Mouse (Mus musculus): ENCODE data around the gene Ythdc1. TPM values are rescaled to one million over a fixed set of nuclear protein-coding genes. Genes with fewer than 3 reads are reported as not detected.
"Not testable (repeated sequence)": the region's sequence is repeated elsewhere in the genome, so short reads cannot be mapped to it uniquely, and the experiment has no call there.

Gene Ythdc1
- polyA plus RNA-seq, 1 experiment from 2014 or later: 25.9 TPM

DNA sequence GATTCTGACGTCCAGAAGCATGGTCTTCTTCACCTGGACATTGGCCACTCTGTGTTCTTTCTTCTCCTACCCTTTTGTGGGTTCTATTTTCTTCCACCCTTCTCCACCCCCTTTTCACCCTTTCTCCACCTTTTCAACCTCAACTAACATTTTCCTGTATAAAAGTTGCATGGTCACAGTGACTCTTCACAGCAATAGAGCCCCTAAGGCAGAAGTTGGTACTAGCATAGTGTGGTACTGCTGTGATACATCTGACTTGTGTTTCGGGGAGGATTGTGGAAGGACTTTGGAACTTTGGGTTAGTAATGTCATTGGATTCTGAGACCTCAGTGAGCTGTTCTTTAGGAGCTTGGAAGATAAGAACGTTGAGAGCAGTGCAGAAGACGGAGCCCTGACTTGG lies 11.8 kb upstream of the Ythdc1 start:
- Histone ChIP-seq H3K4me1 (ENCODE audit: control insufficient read depth, insufficient read depth, low read length) (no peaks in the 10 kb centered on the region), H3K27me3 (replicated peaks; ENCODE audit: control insufficient read depth, insufficient read depth, low read length) (no peaks in the 10 kb centered on the region), H3K9me3 (ENCODE audit: control insufficient read depth, low read length) (no peaks in the 10 kb centered on the region), H3K4me2 (ENCODE audit: low read depth, low read length) (no peak overlapping the region), H3K27ac (ENCODE audit: low read length) (no peak overlapping the region), H3K9ac (ENCODE audit: low read depth, low read length) (no peak overlapping the region), H3K36me3 (ENCODE audit: control insufficient read depth, insufficient read depth, low read length) (no peaks in the 10 kb centered on the region), H3K4me3 (ENCODE audit: low read length) (no peak overlapping the region)
- 54% methylated on average over 4 of the region's 4 CpGs for WGBS
- no peak for ATAC-seq

GRCm38 (mm10) chr5:86792807-86793206 lies 11.2 kb upstream of the Ythdc1 start:
- 66% methylated on average over 8 of the region's 8 CpGs for WGBS
- H3K4me3 ChIP-seq (ENCODE audit: low read length): no peak overlapping the region

GRCm38 (mm10) chr5:86816795-86817194 lies 12.8 kb downstream of the Ythdc1 start:
- H3K36me3 ChIP-seq (ENCODE audit: control insufficient read depth, insufficient read depth, low read length): peaks cover 2% of the 10 kb centered on the region; the same call in 1 of the 2 replicates
- H3K9ac ChIP-seq (ENCODE audit: low read depth, low read length): no peak overlapping the region
- no peaks in the 10 kb centered on the region for H3K27me3 ChIP-seq (replicated peaks; ENCODE audit: control insufficient read depth, insufficient read depth, low read length)
- H3K9me3 ChIP-seq (ENCODE audit: control insufficient read depth, low read length): no peaks in the 10 kb centered on the region
- 84% methylated on average over 3 of the region's 3 CpGs for WGBS
- H3K4me1 ChIP-seq (ENCODE audit: control insufficient read depth, insufficient read depth, low read length): no peaks in the 10 kb centered on the region
- H3K27ac ChIP-seq (ENCODE audit: low read length): no peak overlapping the region
- no peak overlapping the region for H3K4me3 ChIP-seq (ENCODE audit: low read length)
- ATAC-seq: no peak
- H3K4me2 ChIP-seq (ENCODE audit: low read depth, low read length): no peak overlapping the region

More at GRCm38 (mm10) chr5:86792807-86793206, 11.2 kb upstream of the Ythdc1 start:
- H3K4me1 ChIP-seq (ENCODE audit: control insufficient read depth, insufficient read depth, low read length): no peaks in the 10 kb centered on the region
- no peak for ATAC-seq
- H3K36me3 ChIP-seq (ENCODE audit: control insufficient read depth, insufficient read depth, low read length): no peaks in the 10 kb centered on the region
- no peak overlapping the region for H3K9ac ChIP-seq (ENCODE audit: low read depth, low read length)
- no peaks in the 10 kb centered on the region for H3K27me3 ChIP-seq (replicated peaks; ENCODE audit: control insufficient read depth, insufficient read depth, low read length)
- no peak overlapping the region for H3K27ac ChIP-seq (ENCODE audit: low read length)
- H3K9me3 ChIP-seq (ENCODE audit: control insufficient read depth, low read length): no peaks in the 10 kb centered on the region
- H3K4me2 ChIP-seq (ENCODE audit: low read depth, low read length): no peak overlapping the region

DNA sequence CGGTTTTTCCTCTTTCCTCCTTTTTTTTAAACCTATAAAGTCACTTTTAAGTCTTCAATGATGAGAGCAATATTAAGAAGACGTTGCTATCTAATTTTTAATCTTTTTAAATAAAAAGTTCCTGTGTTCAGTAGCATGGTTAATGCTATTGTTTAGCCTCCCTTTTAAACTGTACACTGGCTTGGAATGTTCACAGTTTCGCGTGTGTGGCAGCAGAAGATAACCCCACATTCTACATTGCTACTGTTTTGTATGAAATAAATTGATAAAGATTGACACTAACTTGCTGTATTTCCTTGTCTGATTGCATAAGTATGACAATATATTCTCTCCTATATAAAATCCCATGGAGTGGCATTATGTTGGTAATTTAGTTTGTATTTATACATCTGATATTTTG lies 32.4 kb downstream of the Ythdc1 start:
- H3K27ac ChIP-seq (ENCODE audit: low read length); H3K4me3 ChIP-seq (ENCODE audit: low read length); H3K4me2 ChIP-seq (ENCODE audit: low read depth, low read length); ATAC-seq; H3K4me1 ChIP-seq (ENCODE audit: control insufficient read depth, insufficient read depth, low read length); H3K9ac ChIP-seq (ENCODE audit: low read depth, low read length); H3K27me3 ChIP-seq (replicated peaks; ENCODE audit: control insufficient read depth, insufficient read depth, low read length); H3K36me3 ChIP-seq (ENCODE audit: control insufficient read depth, insufficient read depth, low read length); H3K9me3 ChIP-seq (ENCODE audit: control insufficient read depth, low read length): not testable (repeated sequence)
- 93% methylated on average over 4 of the region's 4 CpGs for WGBS

DNA sequence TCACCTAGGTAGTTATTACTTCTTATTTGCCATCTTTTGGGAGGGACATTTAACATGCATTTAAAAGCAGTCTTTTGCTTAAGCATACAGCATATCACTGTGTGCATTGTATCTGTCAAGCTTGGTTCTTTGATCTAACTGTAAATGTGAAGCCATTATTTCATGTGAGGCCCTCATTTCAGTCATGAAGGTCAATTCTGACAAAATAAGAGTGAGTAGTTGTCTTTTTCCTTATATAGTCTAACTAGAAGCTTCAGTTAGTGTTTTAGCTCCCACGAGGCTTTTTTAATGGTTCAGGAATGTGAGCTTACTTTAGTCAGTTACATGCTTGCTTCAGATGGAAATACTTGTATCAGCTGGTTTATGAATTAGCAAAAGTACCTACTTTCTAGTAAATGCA lies 34.1 kb downstream of the Ythdc1 start:
- Histone ChIP-seq H3K4me3 (ENCODE audit: low read length) (no peak overlapping the region), H3K9ac (ENCODE audit: low read depth, low read length) (no peak overlapping the region), H3K4me1 (ENCODE audit: control insufficient read depth, insufficient read depth, low read length) (no peaks in the 10 kb centered on the region), H3K27ac (ENCODE audit: low read length) (no peak overlapping the region), H3K27me3 (replicated peaks; ENCODE audit: control insufficient read depth, insufficient read depth, low read length) (no peaks in the 10 kb centered on the region), H3K9me3 (ENCODE audit: control insufficient read depth, low read length) (no peaks in the 10 kb centered on the region), H3K36me3 (ENCODE audit: control insufficient read depth, insufficient read depth, low read length) (0 out of 2 replicates have a peak, but pooled peaks cover 3% of the 10 kb centered on the region), H3K4me2 (ENCODE audit: low read depth, low read length) (no peak overlapping the region)
- WGBS: 78% methylated on average over 1 of the region's 1 CpGs
- no peak for ATAC-seq

- Histone ChIP-seq H3K27me3 (replicated peaks; ENCODE audit: control insufficient read depth, insufficient read depth, low read length) (no peaks in the 10 kb centered on the region), H3K4me3 (ENCODE audit: low read length) (no peak overlapping the region), H3K36me3 (ENCODE audit: control insufficient read depth, insufficient read depth, low read length) (0 out of 2 replicates have a peak, but pooled peaks cover 3% of the 10 kb centered on the region), H3K9ac (ENCODE audit: low read depth, low read length) (no peak overlapping the region), H3K9me3 (ENCODE audit: control insufficient read depth, low read length) (no peaks in the 10 kb centered on the region), H3K4me2 (ENCODE audit: low read depth, low read length) (no peak overlapping the region), H3K27ac (ENCODE audit: low read length) (no peak overlapping the region), H3K4me1 (ENCODE audit: control insufficient read depth, insufficient read depth, low read length) (no peaks in the 10 kb centered on the region)
- ATAC-seq: no peak
- WGBS: 79% methylated on average over 1 of the region's 1 CpGs
Measured at GRCm38 (mm10) chr5:86839472-86839871, 35.5 kb downstream of the Ythdc1 start.

- WGBS: 88% methylated on average over 2 of the region's 2 CpGs
- ATAC-seq: no peak
Measured at GRCm38 (mm10) chr5:86840207-86840606, 36.2 kb downstream of the Ythdc1 start.

DNA sequence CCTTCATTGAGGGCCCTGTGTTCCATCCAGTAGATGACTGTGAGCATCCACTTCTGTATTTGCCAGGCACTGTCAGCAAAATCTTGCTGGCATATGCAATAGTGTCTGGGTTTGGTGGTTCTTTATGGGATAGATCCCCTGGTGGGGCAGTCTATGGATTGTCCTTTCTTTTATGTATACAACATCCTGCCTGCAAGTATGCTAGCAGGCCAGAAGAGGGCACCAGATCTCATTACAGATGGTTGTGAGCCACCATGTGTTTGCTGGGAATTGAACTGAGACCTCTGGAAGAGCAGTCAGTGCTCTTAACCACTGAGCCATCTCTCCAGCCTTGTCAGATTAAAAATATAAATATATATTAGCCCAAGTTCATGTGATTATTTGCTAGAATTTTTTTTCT lies 37.2 kb downstream of the Ythdc1 start:
- not testable (repeated sequence) for H3K27me3 ChIP-seq (replicated peaks; ENCODE audit: control insufficient read depth, insufficient read depth, low read length); H3K9me3 ChIP-seq (ENCODE audit: control insufficient read depth, low read length); ATAC-seq; H3K4me2 ChIP-seq (ENCODE audit: low read depth, low read length); H3K36me3 ChIP-seq (ENCODE audit: control insufficient read depth, insufficient read depth, low read length); H3K4me1 ChIP-seq (ENCODE audit: control insufficient read depth, insufficient read depth, low read length); H3K4me3 ChIP-seq (ENCODE audit: low read length); H3K27ac ChIP-seq (ENCODE audit: low read length); H3K9ac ChIP-seq (ENCODE audit: low read depth, low read length)

More at GRCm38 (mm10) chr5:86840207-86840606, 36.2 kb downstream of the Ythdc1 start:
- H3K4me2 ChIP-seq (ENCODE audit: low read depth, low read length): no peak overlapping the region
- no peak overlapping the region for H3K27ac ChIP-seq (ENCODE audit: low read length)
- no peaks in the 10 kb centered on the region for H3K9me3 ChIP-seq (ENCODE audit: control insufficient read depth, low read length)
- H3K4me1 ChIP-seq (ENCODE audit: control insufficient read depth, insufficient read depth, low read length): no peaks in the 10 kb centered on the region
- no peaks in the 10 kb centered on the region for H3K27me3 ChIP-seq (replicated peaks; ENCODE audit: control insufficient read depth, insufficient read depth, low read length)
- H3K36me3 ChIP-seq (ENCODE audit: control insufficient read depth, insufficient read depth, low read length): 0 out of 2 replicates have a peak, but pooled peaks cover 3% of the 10 kb centered on the region
- no peak overlapping the region for H3K4me3 ChIP-seq (ENCODE audit: low read length)
- H3K9ac ChIP-seq (ENCODE audit: low read depth, low read length): no peak overlapping the region

DNA sequence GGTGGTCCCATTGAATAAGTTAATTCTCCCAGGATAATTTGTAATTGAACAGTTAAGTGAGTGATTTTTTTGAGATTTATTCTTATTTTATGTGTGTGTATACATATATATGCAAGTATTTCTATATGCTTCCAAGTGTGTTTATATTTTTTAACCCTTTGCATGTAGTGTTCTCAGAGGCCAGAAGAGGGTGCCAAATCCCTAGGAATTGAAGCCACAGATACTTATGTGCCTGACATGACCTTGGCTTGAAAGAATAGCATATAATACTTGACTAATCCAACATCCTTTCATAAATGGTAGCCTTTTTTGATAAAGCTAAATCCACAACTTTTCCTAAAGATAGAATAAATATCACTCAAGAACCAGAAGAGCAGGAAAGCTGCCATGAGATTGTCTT lies 46.1 kb downstream of the Ythdc1 start:
- Histone ChIP-seq H3K36me3 (ENCODE audit: control insufficient read depth, insufficient read depth, low read length) (no peaks in the 10 kb centered on the region), H3K9ac (ENCODE audit: low read depth, low read length) (no peak overlapping the region), H3K9me3 (ENCODE audit: control insufficient read depth, low read length) (no peaks in the 10 kb centered on the region), H3K27ac (ENCODE audit: low read length) (no peak overlapping the region), H3K27me3 (replicated peaks; ENCODE audit: control insufficient read depth, insufficient read depth, low read length) (no peaks in the 10 kb centered on the region), H3K4me1 (ENCODE audit: control insufficient read depth, insufficient read depth, low read length) (no peaks in the 10 kb centered on the region), H3K4me2 (ENCODE audit: low read depth, low read length) (no peak overlapping the region), H3K4me3 (ENCODE audit: low read length) (no peak overlapping the region)
- ATAC-seq: 0 out of 2 replicates have a peak, but pooled peaks have one; percentile 44

DNA sequence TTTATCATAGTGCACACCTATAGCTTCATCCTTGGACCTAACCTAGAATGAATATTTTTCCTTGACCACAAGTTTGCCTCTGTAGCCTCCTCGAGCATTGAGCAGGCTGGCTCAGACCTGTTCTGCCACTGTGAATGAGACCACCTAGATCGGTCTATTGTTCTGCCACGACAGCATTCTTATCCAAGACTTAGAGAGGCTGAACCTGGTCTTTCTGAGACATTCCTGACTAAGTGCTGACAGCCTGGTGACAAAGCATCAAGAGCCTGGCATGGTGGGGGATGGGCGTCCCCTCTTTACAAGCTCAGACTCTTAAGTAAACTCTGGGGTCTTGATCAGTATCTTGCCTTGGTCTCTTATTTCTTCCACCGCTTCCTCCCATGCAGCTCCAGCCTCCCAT lies 47.6 kb downstream of the Ythdc1 start:
- Histone ChIP-seq H3K4me1 (ENCODE audit: control insufficient read depth, insufficient read depth, low read length) (no peaks in the 10 kb centered on the region), H3K36me3 (ENCODE audit: control insufficient read depth, insufficient read depth, low read length) (no peaks in the 10 kb centered on the region), H3K4me2 (ENCODE audit: low read depth, low read length) (no peak overlapping the region), H3K9me3 (ENCODE audit: control insufficient read depth, low read length) (no peaks in the 10 kb centered on the region), H3K4me3 (ENCODE audit: low read length) (no peak overlapping the region), H3K27me3 (replicated peaks; ENCODE audit: control insufficient read depth, insufficient read depth, low read length) (no peaks in the 10 kb centered on the region), H3K27ac (ENCODE audit: low read length) (no peak overlapping the region), H3K9ac (ENCODE audit: low read depth, low read length) (no peak overlapping the region)
- ATAC-seq: no peak
- WGBS: 53% methylated on average over 5 of the region's 5 CpGs
